Comparison of ENCODE assay signal across 9 mouse cellular contexts in genomic region chr12:111946716-111947115, GRCm38 (mm10). TPM values are rescaled to one million over a fixed set of nuclear protein-coding genes. Genes with fewer than 3 reads are reported as not detected.
DNase-seq lines count a peak whose midpoint lies in the region; ATAC-seq and TF ChIP-seq lines count a peak whose summit lies in the region.
"Had no signal": no experiment of that assay in that cellular context is flagged by ENCODE, and none has a peak within 500 bp of the region (broad histone marks: within the 10 kb centered on the region; RNA-seq: fewer than 3 reads in every experiment).

No protein-coding gene starts in this region.

- no peaks in the 10 kb centered on the region for H3K79me2 ChIP-seq in liver, adult 2 months (ENCODE audit: control insufficient read depth, insufficient read depth, low read length)

- no peak overlapping the region for H3K9ac ChIP-seq in midbrain, embryonic 11.5 days (ENCODE audit: low read length)
- H3K9ac ChIP-seq in liver, adult 2 months (ENCODE audit: low read depth, low read length) = no peak overlapping the region
- H3K9ac ChIP-seq: embryonic facial prominence, embryonic 15.5 days had no signal

- peaks cover 18% of the 10 kb centered on the region for H3K4me1 ChIP-seq in midbrain, embryonic 10.5 days
- H3K4me1 ChIP-seq in midbrain, embryonic 11.5 days (ENCODE audit: control insufficient read depth, insufficient read depth, low read length) = peaks cover 3% of the 10 kb centered on the region; the same call in 1 of the 2 replicates
- H3K4me1 ChIP-seq in liver, adult 2 months (ENCODE audit: control insufficient read depth, insufficient read depth, low read length) = peaks cover 25% of the 10 kb centered on the region

- 52% methylated on average over 2 of the region's 2 CpGs for WGBS in midbrain, embryonic 10.5 days
- 55% methylated on average over 2 of the region's 2 CpGs for WGBS in midbrain, embryonic 11.5 days
- WGBS in liver, adult 2 months = 30% methylated on average over 2 of the region's 2 CpGs

- TF ChIP-seq POLR2A in liver, adult 2 months (IDR thresholded peaks at IDR 0.05; ENCODE audit: extremely low read depth, insufficient read depth, low read length) = no peak

- no peaks in the 10 kb centered on the region for H3K27me3 ChIP-seq in midbrain, embryonic 10.5 days (ENCODE audit: low read depth, poor library complexity, severe bottlenecking)
- H3K27me3 ChIP-seq in midbrain, embryonic 11.5 days (ENCODE audit: control insufficient read depth, insufficient read depth, low read length) = no peaks in the 10 kb centered on the region
- H3K27me3 ChIP-seq in liver, adult 2 months (ENCODE audit: control insufficient read depth, insufficient read depth, low read length) = no peaks in the 10 kb centered on the region
- H3K27me3 ChIP-seq: embryonic facial prominence, embryonic 15.5 days had no signal

- H3K4me3 ChIP-seq in midbrain, embryonic 10.5 days = no peak overlapping the region
- no peak overlapping the region for H3K4me3 ChIP-seq in midbrain, embryonic 11.5 days (ENCODE audit: low read depth, low read length)
- no peak overlapping the region for H3K4me3 ChIP-seq in liver, adult 2 months (ENCODE audit: insufficient read depth, low read depth, low read length)
- H3K4me3 ChIP-seq: embryonic facial prominence, embryonic 15.5 days had no signal

- no peak overlapping the region for H3K4me2 ChIP-seq in midbrain, embryonic 11.5 days
- H3K4me2 ChIP-seq: embryonic facial prominence, embryonic 15.5 days had no signal

- no peaks in the 10 kb centered on the region for H3K36me3 ChIP-seq in midbrain, embryonic 10.5 days
- H3K36me3 ChIP-seq in midbrain, embryonic 11.5 days (ENCODE audit: control insufficient read depth, insufficient read depth, low read length) = no peaks in the 10 kb centered on the region
- no peaks in the 10 kb centered on the region for H3K36me3 ChIP-seq in liver, adult 2 months (ENCODE audit: control insufficient read depth, insufficient read depth, low read length)
- H3K36me3 ChIP-seq: embryonic facial prominence, embryonic 15.5 days had no signal

- no peaks in the 10 kb centered on the region for H3K9me3 ChIP-seq in midbrain, embryonic 10.5 days (replicated peaks)
- no peaks in the 10 kb centered on the region for H3K9me3 ChIP-seq in midbrain, embryonic 11.5 days (ENCODE audit: control insufficient read depth, low read length)
- H3K9me3 ChIP-seq: embryonic facial prominence, embryonic 15.5 days had no signal

- TF ChIP-seq CTCF in liver, adult 2 months (IDR thresholded peaks at IDR 0.05; ENCODE audit: low read depth, low read length) = peak; percentile 87

- H3K27ac ChIP-seq in midbrain, embryonic 10.5 days (replicated peaks) = peak overlapping the region; percentile 49; the same call in 1 of the 2 replicates
- H3K27ac ChIP-seq in midbrain, embryonic 11.5 days (ENCODE audit: low read depth, low read length) = no peak overlapping the region
- H3K27ac ChIP-seq in liver, adult 2 months (replicated peaks; ENCODE audit: insufficient read depth, low read depth, low read length) = peak overlapping the region; percentile 31
- H3K27ac ChIP-seq: embryonic facial prominence, embryonic 15.5 days had no signal

- DNase-seq in midbrain, embryonic 10.5 days (ENCODE audit: low spot score) = no peak
- DNase-seq in midbrain, embryonic 11.5 days (ENCODE audit: low spot score, missing footprints) = no peak
- peak; percentile 64 for DNase-seq in T-cell, adult 2 months (ENCODE audit: low spot score)
- DNase-seq in embryo, embryonic 11 days = peak; percentile 61
- DNase-seq in liver, adult 2 months (ENCODE audit: extremely low read depth, low read depth, low spot score) = peak; percentile 71
- DNase-seq in right cerebral cortex, postnatal 14 days = peak; percentile 19

- ATAC-seq in midbrain, embryonic 11.5 days (ENCODE audit: low FRiP score) = no peak
- peak; percentile 47 to 60 for ATAC-seq in hematopoietic stem cell, adult 5-6 weeks (replicated peaks in 1 of 2; ENCODE audit: insufficient read depth in 1 of 2, low FRiP score in 2 of 2, low TSS enrichment in 1 of 2, low read depth in 1 of 2, poor library complexity in 2 of 2, severe bottlenecking in 2 of 2)
- no peak for ATAC-seq in erythroblast, adult 5-6 weeks (replicated peaks; ENCODE audit: low FRiP score, poor library complexity, severe bottlenecking)

RNA-seq across cellular contexts. Expression of gene Atp5mpl, which starts 20.1 kb away (rescaled TPM):
- 559 and 585 TPM in 2 replicates for polyA plus RNA-seq in midbrain, embryonic 10.5 days (2016; fragmentation: Nextera tagmentation; extraction: Ambion mirVana)
- polyA plus RNA-seq in midbrain, embryonic 11.5 days (2014; fragmentation: Nextera tagmentation; extraction: Ambion mirVana) = 565 and 627 TPM in 2 replicates
- 222 and 478 TPM in 2 replicates for total RNA-seq in hematopoietic stem cell, adult 5-6 weeks (2017)
- 336 and 444 TPM in 2 replicates for total RNA-seq in liver, adult 2 months (2014; rRNA removed)
- 23.8 and 26.3 TPM in 2 replicates for polyA plus RNA-seq in liver, adult 2 months (2012; rRNA removed)
- 150 and 160 TPM in 2 replicates for total RNA-seq in erythroblast, adult 5-6 weeks (2015; ENCODE audit: low replicate concordance)
- 72.8 and 92.6 TPM in 2 replicates for total RNA-seq in erythroblast, adult 5-6 weeks (2017; ENCODE audit: low replicate concordance)

RNA-seq across cellular contexts. Expression of gene Tdrd9, which starts 24.6 kb away (rescaled TPM):
- 1.0 TPM in 2 replicates for polyA plus RNA-seq in midbrain, embryonic 10.5 days (2016; fragmentation: Nextera tagmentation; extraction: Ambion mirVana)
- 0.87 and 1.4 TPM in 2 replicates for polyA plus RNA-seq in midbrain, embryonic 11.5 days (2014; fragmentation: Nextera tagmentation; extraction: Ambion mirVana)
- 0.30 TPM in 1 of 2 replicates, not detected in the other for total RNA-seq in hematopoietic stem cell, adult 5-6 weeks (2017)
- not detected in 2 replicates for total RNA-seq in liver, adult 2 months (2014; rRNA removed)
- not detected in 2 replicates for polyA plus RNA-seq in liver, adult 2 months (2012; rRNA removed)
- total RNA-seq in erythroblast, adult 5-6 weeks (2015; ENCODE audit: low replicate concordance) = not detected in 2 replicates
- total RNA-seq in erythroblast, adult 5-6 weeks (2017; ENCODE audit: low replicate concordance) = not detected in 2 replicates

RNA-seq across cellular contexts. Expression of gene Rd3l, which starts 34.4 kb away (rescaled TPM):
- not detected in 2 replicates for polyA plus RNA-seq in midbrain, embryonic 10.5 days (2016; fragmentation: Nextera tagmentation; extraction: Ambion mirVana)
- polyA plus RNA-seq in midbrain, embryonic 11.5 days (2014; fragmentation: Nextera tagmentation; extraction: Ambion mirVana) = not detected in 2 replicates
- total RNA-seq in hematopoietic stem cell, adult 5-6 weeks (2017) = 0.50 TPM in 1 of 2 replicates, not detected in the other
- total RNA-seq in liver, adult 2 months (2014; rRNA removed) = not detected in 2 replicates
- not detected in 2 replicates for polyA plus RNA-seq in liver, adult 2 months (2012; rRNA removed)
- total RNA-seq in erythroblast, adult 5-6 weeks (2015; ENCODE audit: low replicate concordance) = not detected in 2 replicates
- total RNA-seq in erythroblast, adult 5-6 weeks (2017; ENCODE audit: low replicate concordance) = not detected in 2 replicates
- polyA plus RNA-seq: embryonic facial prominence, embryonic 15.5 days had no signal

RNA-seq across cellular contexts. Expression of gene Ppp1r13b, which starts 38.8 kb away (rescaled TPM):
- 3.5 and 4.9 TPM in 2 replicates for polyA plus RNA-seq in midbrain, embryonic 10.5 days (2016; fragmentation: Nextera tagmentation; extraction: Ambion mirVana)
- 4.9 and 6.3 TPM in 2 replicates for polyA plus RNA-seq in midbrain, embryonic 11.5 days (2014; fragmentation: Nextera tagmentation; extraction: Ambion mirVana)
- total RNA-seq in hematopoietic stem cell, adult 5-6 weeks (2017) = 25.8 and 34.7 TPM in 2 replicates
- total RNA-seq in liver, adult 2 months (2014; rRNA removed) = 2.9 and 4.2 TPM in 2 replicates
- 4.5 and 5.4 TPM in 2 replicates for polyA plus RNA-seq in liver, adult 2 months (2012; rRNA removed)
- 8.3 and 8.6 TPM in 2 replicates for total RNA-seq in erythroblast, adult 5-6 weeks (2015; ENCODE audit: low replicate concordance)
- 13.4 and 20.5 TPM in 2 replicates for total RNA-seq in erythroblast, adult 5-6 weeks (2017; ENCODE audit: low replicate concordance)

Comparison
In these comparisons a context has a peak if more than half of its experiments do, and no peak if none do; other contexts are left out.
1. DNase-seq: peak in T-cell, adult 2 months (single experiment), embryo, embryonic 11 days (single experiment), liver, adult 2 months (single experiment) and right cerebral cortex, postnatal 14 days (single experiment); none in midbrain, embryonic 10.5 days (single experiment) and midbrain, embryonic 11.5 days (single experiment).
2. ATAC-seq: peak in hematopoietic stem cell, adult 5-6 weeks (2 of 2); none in midbrain, embryonic 11.5 days (single experiment) and erythroblast, adult 5-6 weeks (single experiment).